Mouse (Mus musculus) heart, embryonic 14.5 days (tissue): Measurements from ENCODE around the gene Oxct2a. TPM values are rescaled to one million over a fixed set of nuclear protein-coding genes. Genes with fewer than 3 reads are reported as not detected.
"Not testable (repeated sequence)": the region's sequence is repeated elsewhere in the genome, so short reads cannot be mapped to it uniquely, and the experiment has no call there.

Experiments used
- ATAC-seq: fragments of 200-750 bp; cut with Nextera tagmentation; 2 replicates; pipeline ENCODE4 v1.8.0; 2017; ENCODE audit warnings: low read depth, moderate TSS enrichment; ENCODE audit not compliant: insufficient number of reproducible peaks, insufficient read depth, low FRiP score
- H3K27ac ChIP-seq, 2 experiments: fragments of 200-500 bp in 1 of 2; fragments of 300-500 bp in 1 of 2; sonication (generic) in 1 of 2; replicated peaks in 1 of 2; 2 replicates each; pipeline ENCODE4 v1.5.1; 2012 to 2014; ENCODE audit warnings: low read depth in 2 of 2, low read length in 2 of 2, control low read depth in 1 of 2, mild to moderate bottlenecking in 1 of 2, mixed read lengths in 1 of 2; ENCODE audit not compliant: control insufficient read depth in 1 of 2, insufficient read depth in 1 of 2
- H3K27me3 ChIP-seq: fragments of 300-500 bp; sonication (generic); 2 replicates; pipeline ENCODE4 v1.6.1; 2014; ENCODE audit warnings: mild to moderate bottlenecking, low read length, control low read depth; ENCODE audit not compliant: control insufficient read depth, insufficient read depth
- H3K36me3 ChIP-seq: fragments of 300-500 bp; sonication (generic); 2 replicates; pipeline ENCODE4 v1.6.1; 2014; ENCODE audit warnings: mild to moderate bottlenecking, control low read depth, low read length, mixed read lengths; ENCODE audit not compliant: control insufficient read depth, insufficient read depth
- H3K4me1 ChIP-seq, 2 experiments: fragments of 200-500 bp in 1 of 2; fragments of 300-500 bp in 1 of 2; sonication (generic) in 1 of 2; 2 replicates each; pipeline ENCODE4 v1.6.1; 2012 to 2014; ENCODE audit warnings: low read length in 2 of 2, control low read depth in 1 of 2, mixed read lengths in 1 of 2; ENCODE audit not compliant: control insufficient read depth in 2 of 2, insufficient read depth in 2 of 2
- H3K4me2 ChIP-seq: fragments of 300-500 bp; sonication (generic); 2 replicates; pipeline ENCODE4 v1.6.1; 2014; ENCODE audit warnings: mild to moderate bottlenecking, low read length
- H3K4me3 ChIP-seq, 2 experiments: fragments of 200-500 bp in 1 of 2; fragments of 300-500 bp in 1 of 2; sonication (generic) in 1 of 2; 2 replicates each; pipeline ENCODE4 v1.5.1; 2012 to 2014; ENCODE audit warnings: low read length in 2 of 2, mild to moderate bottlenecking in 2 of 2, control low read depth in 1 of 2, low read depth in 1 of 2, moderate library complexity in 1 of 2; ENCODE audit not compliant: control insufficient read depth in 1 of 2, insufficient read depth in 1 of 2
- H3K9ac ChIP-seq: fragments of 300-500 bp; sonication (generic); 2 replicates; pipeline ENCODE4 v1.6.1; 2014; ENCODE audit warnings: mild to moderate bottlenecking, low read length
- H3K9me3 ChIP-seq: fragments of 300-500 bp; sonication (generic); 2 replicates; pipeline ENCODE4 v1.6.1; 2016; ENCODE audit warnings: low read length, control low read depth; ENCODE audit not compliant: control insufficient read depth
- WGBS: fragments of 180-500 bp; shearing (Covaris S2); extraction: QIAGEN DNeasy Blood & Tissue Kit; methylation state at CpG from one replicate; pipeline ENCODE4 v1.1.7; 2014; 5-methylcytosine and 5-hydroxymethylcytosine counted together
- polyA plus RNA-seq: library from polyadenylated mRNA; unstranded; fragments of >200 nt; fragmentation: Nextera tagmentation; extraction: Ambion mirVana; gene quantifications from 2 replicates; pipeline ENCODE4 v1.2.1, GENCODE M21; 2014

Gene Oxct2a
- polyA plus RNA-seq, 1 experiment from 2014 or later: not detected

DNA sequence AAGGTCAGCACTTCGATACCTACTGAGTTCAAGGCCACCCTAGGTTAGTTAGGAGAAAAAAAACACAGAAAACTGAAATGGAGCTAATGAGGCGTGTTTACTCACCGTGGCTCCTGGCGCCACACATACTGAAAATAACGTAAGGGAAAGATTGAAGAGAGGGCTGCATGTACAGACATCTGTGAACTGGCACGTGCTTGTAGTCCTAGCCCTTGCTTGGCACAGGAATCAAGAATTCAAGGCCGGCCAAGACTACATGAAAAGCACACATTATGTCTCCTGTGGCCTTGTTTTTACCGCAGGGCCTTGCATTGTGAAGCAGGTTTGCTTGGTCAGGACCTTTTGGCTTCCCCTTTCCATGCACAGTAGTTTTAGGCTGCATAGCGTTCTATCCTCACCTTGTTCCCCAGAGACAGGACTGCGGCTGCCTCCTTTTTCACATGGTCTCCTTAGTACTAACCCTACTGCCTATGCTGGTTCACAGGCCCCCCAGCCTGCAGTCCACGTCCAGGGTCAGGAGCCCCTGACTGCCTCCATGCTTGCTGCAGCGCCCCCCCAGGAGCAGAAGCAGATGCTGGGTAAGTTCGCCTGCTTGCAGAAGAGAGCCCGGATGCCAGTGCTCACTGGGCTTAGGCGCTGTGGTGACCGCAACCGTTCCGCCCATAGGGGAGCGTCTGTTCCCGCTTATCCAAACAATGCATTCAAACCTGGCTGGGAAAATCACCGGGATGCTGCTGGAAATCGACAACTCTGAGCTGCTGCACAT is 26.1 kb downstream of the Oxct2a start:
- ATAC-seq: no peak
- 90% methylated on average over 22 of the region's 22 CpGs for WGBS

DNA sequence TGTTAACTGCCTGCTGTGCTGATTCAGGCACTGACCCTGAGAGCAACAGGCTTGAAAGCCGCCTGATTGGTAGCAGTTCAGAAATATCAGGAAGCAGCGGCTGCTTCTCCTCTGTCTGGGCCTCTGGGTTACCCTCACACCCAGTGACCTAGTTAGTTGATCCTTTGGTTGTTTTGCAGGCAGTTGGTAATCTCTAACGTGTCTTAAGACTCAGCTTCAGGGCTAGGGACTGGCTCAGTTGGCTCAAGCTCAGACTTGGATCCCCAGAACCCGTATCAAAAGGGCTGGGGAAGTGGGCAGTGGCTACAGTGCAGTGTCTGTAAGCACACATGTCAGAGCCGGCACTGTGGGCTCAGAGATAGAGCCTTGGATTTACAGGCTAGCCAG is 27.3 kb downstream of the Oxct2a start:
- Histone ChIP-seq H3K4me2 (no peak overlapping the region), H3K9me3 (no peaks in the 10 kb centered on the region), H3K27ac (no peak overlapping the region), H3K36me3 (peaks cover 97% of the 10 kb centered on the region), H3K4me3 (no peak overlapping the region), H3K9ac (no peak overlapping the region), H3K27me3 (no peaks in the 10 kb centered on the region), H3K4me1 (peaks cover 2 to 10% of the 10 kb centered on the region in 2 experiments; a peak in 1 of 4 replicates)
- 79% methylated on average over 5 of the region's 5 CpGs for WGBS
- ATAC-seq: no peak

More for the DNA sequence above, 26.1 kb downstream of the Oxct2a start:
- peaks cover 2 to 10% of the 10 kb centered on the region in 2 experiments; a peak in 1 of 4 replicates for H3K4me1 ChIP-seq
- H3K36me3 ChIP-seq: peaks cover 95% of the 10 kb centered on the region
- no peak overlapping the region for H3K27ac ChIP-seq
- H3K27me3 ChIP-seq: no peaks in the 10 kb centered on the region
- no peak overlapping the region for H3K9ac ChIP-seq
- H3K4me3 ChIP-seq: no peak overlapping the region
- no peak overlapping the region for H3K4me2 ChIP-seq
- H3K9me3 ChIP-seq: no peaks in the 10 kb centered on the region

DNA sequence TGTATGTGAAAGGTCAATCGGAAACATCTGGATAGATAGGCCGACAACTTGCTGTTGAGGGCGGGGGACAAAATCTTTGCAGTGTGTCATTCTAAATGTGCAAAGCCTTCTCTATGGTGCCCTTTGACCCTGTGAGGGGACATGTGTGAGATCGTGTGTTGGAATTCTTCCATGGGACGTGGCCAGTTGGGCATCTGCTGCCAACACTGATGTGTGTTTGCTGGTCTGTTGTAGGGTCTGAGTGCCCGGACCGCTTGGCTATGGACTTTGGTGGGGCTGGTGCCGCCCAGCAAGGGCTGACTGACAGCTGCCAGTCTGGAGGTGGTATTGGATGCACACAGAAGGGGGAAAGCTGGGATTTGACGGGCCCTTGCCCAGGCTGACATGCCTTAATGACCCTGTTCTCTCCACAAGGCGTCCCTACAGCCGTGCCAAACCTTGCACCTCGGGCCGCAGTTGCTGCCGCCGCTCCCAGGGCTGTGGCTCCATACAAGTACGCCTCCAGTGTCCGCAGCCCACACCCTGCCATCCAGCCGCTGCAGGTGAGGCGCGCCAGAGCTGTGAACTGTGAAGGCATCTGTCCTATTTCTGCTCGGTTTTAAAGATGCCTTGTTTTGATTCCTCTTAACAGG is 27.8 kb downstream of the Oxct2a start:
- Histone ChIP-seq H3K4me1 (peaks cover 2 to 10% of the 10 kb centered on the region in 2 experiments; a peak in 1 of 4 replicates), H3K9ac (no peak overlapping the region), H3K27me3 (no peaks in the 10 kb centered on the region), H3K9me3 (no peaks in the 10 kb centered on the region), H3K27ac (no peak overlapping the region), H3K4me3 (no peak overlapping the region), H3K36me3 (peaks cover 98% of the 10 kb centered on the region), H3K4me2 (no peak overlapping the region)
- ATAC-seq: no peak
- 89% methylated on average over 21 of the region's 21 CpGs for WGBS

DNA sequence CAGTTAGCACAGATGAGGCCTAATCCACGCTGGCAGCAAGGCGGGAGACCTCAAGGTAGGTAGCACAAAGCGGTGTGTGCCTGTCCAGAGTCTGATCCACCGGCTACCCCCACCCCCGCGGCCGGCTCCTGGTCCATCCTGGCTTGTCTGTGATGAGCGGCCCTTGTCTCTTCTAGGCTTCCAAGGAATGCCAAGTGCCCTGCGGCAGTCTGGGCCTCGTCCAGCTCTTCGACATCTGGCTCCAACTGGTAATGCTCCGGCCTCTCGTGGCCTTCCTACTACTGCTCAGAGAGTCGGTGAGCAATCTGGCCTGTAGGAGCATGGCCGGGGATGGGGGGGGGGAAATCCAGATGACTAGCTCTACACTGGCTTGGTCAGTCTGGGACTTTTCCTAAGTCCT is 28.4 kb downstream of the Oxct2a start:
- not testable (repeated sequence) for H3K9me3 ChIP-seq, H3K27me3 ChIP-seq, H3K9ac ChIP-seq, H3K4me1 ChIP-seq, H3K27ac ChIP-seq, H3K4me3 ChIP-seq, ATAC-seq, H3K4me2 ChIP-seq
- peaks cover 99% of the 10 kb centered on the region for H3K36me3 ChIP-seq
- WGBS: 62% methylated on average over 15 of the region's 15 CpGs

DNA sequence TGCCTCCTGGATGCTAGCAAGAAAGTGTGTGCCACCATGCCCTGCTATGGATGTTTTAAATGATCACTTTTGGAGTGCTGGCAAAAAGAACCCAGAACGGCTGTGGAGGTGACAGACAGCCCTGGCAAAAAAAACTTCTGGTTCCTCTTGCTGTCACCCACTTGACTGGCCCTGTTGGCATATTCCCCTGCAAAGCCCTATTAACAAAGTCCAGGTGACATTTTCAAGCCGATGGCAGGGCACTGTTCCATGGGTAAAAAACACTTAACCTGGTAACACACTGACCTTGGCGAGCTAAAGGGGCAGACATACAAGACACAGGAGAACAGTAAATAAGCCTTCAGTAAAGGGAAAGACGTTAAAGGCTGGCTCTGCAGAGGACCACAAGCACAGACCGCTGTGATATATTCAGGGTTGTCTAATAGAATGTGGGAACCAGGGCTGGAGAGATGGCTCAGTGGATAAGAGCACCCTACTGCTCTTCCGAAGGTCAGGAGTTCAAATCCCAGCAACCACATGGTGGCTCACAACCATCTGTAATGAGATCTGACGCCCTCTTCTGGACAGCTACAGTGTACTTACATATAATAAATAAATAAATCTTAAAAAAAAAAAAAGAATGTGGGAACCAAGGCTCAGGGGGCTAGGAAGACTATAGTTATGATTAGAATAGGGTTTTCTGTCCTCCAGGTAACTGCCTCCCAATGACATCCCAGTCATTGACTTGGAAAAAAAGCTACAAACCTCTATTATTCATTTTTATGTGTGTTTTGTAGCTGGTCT is 29.6 kb downstream of the Oxct2a start:
- Histone ChIP-seq H3K36me3 (peaks cover 99% of the 10 kb centered on the region), H3K4me3 (no peak overlapping the region), H3K9ac (no peak overlapping the region), H3K4me1 (peaks cover 2 to 10% of the 10 kb centered on the region in 2 experiments; a peak in 1 of 4 replicates), H3K9me3 (no peaks in the 10 kb centered on the region), H3K27ac (no peak overlapping the region), H3K4me2 (no peak overlapping the region), H3K27me3 (no peaks in the 10 kb centered on the region)
- 68% methylated on average over 7 of the region's 7 CpGs for WGBS
- no peak for ATAC-seq

DNA sequence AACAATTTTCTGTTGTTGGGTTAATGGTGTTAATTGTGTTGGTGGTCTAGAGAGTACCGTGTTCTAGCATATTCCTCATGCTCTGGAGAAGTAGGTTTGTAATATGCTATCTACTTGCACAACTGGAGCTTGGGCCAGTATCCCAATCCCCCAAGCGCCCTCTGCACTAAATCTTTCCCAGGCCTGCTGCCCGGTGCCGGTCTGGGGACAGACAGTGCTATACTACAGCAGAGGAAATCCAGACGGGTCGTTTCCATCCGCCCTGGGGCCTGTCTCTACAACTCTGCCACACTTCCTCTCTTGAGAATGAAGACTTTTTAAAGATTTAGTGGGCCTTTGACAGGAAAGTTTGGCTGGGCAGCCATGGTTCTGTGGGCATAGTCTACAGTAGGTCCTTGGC is 30.4 kb downstream of the Oxct2a start:
- H3K27me3 ChIP-seq: no peaks in the 10 kb centered on the region
- no peaks in the 10 kb centered on the region for H3K9me3 ChIP-seq
- no peak for ATAC-seq
- H3K4me3 ChIP-seq: no peak overlapping the region
- H3K27ac ChIP-seq: no peak overlapping the region
- H3K36me3 ChIP-seq: peaks cover 100% of the 10 kb centered on the region
- peaks cover 2 to 10% of the 10 kb centered on the region in 2 experiments; a peak in 1 of 4 replicates for H3K4me1 ChIP-seq
- H3K9ac ChIP-seq: no peak overlapping the region
- WGBS: 82% methylated on average over 7 of the region's 7 CpGs
- no peak overlapping the region for H3K4me2 ChIP-seq

DNA sequence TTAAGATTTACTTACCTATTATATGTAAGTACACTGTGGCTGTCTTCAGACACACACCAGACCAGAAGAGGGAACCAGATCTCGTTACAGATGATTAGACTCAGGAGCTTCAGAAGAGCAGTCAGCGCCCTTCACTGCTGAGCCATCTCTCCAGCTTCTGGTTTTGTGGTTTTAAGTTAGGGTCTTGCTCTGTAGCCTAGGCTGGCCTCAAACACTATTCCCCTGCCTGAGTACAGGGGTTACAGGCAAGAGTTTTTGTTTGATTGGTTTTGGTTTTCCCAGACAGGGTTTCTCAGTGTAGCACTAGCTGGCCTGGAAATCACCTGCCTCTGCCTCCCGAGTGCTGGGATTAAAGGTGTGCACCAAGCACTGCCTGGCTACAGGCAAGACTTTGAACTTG is 31.0 kb downstream of the Oxct2a start:
- Histone ChIP-seq H3K36me3 (peaks cover 100% of the 10 kb centered on the region), H3K9me3 (no peaks in the 10 kb centered on the region), H3K9ac (no peak overlapping the region), H3K27me3 (no peaks in the 10 kb centered on the region), H3K4me1 (peaks cover 2 to 15% of the 10 kb centered on the region in 2 experiments; a peak in 2 of 4 replicates), H3K4me3 (no peak overlapping the region), H3K27ac (no peak overlapping the region), H3K4me2 (no peak overlapping the region)
- 77% methylated on average over 3 of the region's 3 CpGs for WGBS
- no peak for ATAC-seq
